Mouse (Mus musculus) gastrocnemius, adult 18-20 months (tissue): ENCODE measurements at regions not wholly inside any gene's neighbourhood (a gene's known extent, or its start where the extent isn't known, plus 50 kb on each side); places are given as distances from the start of the nearest gene placed in this dataset.

Experiments
- DNase-seq: peaks from one replicate; pipeline ENCODE4 v3.0.0; 2021; ENCODE audit warnings: low spot score

DNA sequence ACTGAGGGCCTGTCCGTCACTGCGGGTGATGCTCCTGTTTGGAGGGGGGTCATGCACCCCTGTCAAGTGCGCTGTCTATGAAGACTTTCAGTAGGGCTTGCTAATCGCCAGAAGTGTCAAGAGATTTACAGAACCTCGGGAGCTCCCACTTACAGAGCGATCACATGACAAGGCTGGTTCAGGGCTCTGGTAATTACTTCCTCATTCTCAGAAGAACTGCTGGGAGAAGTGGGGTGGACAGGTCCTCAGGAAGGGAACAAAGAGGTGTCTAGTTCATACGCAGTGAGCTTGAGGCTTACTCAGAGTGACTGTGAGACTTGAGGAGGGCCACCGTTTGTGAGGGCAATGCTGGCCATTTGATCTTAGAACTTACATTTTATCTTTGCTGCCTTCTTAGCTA, 78.0 kb upstream of the 4930535I16Rik start:
- no peak for DNase-seq

DNA sequence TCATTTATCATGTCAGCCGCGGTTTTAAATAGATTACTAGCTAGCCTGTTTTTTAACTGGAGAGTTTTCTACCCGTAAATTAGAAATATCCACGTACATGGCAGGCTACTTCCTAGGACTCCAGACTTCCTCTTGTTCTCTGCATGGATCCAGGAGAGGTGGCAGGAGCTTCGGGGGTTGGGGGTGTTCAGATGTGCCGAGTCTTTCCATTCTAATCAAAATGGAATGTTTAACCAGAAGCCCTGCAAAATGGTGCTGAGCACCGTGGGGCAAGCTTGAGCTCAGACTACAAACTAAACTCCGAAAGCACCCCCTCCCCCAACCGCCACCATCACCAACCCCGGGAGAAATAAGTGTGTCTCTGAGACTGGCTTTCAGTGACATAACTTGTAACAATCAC, 73.4 kb upstream of the 4930535I16Rik start:
- DNase-seq: no peak

DNA sequence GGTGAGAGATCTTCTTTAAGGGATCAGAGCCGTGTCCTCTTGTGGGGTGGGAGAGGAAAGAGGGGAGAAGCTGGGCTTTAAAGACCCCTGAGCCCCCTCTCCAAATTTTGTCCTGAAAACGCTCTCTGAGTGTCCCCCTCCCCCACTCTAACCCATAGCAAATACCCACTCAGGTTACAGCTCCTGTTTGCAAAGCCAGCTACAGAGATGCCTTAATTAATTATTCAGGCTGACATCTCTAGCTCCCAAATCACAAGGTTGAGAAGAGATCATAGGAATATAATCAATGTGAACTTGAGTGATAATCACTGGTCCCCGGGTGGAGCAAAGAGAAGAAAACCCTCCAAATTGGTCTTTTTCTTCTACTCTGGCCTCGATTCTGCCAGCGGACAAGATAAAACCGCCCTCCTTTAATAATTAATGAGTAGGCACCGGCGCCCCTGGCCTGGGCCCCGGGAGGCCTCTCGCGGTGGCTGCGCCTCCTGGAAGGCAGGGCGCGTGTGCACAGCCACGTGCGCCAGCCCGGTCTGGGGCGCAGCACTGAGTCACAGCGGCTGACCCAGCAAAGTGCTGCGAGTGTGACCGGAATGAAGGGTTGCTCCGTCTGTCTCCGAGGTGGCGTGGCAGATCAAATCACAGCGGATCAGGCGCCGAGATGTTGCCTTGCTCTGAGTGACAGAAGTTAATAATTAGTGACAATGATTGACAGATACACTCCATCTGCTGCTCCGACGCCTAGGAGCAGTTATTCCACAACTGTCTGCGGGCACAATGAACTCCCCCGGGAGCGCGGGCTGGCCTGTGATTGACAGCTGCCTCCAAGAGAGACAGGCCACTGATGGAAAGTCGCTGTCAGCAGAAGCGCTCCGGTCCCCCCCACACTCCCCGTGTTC, 72.7 kb upstream of the 4930535I16Rik start:
- no peak for DNase-seq
